Mouse (Mus musculus) hematopoietic stem cell, adult 5-6 weeks (primary cell): ENCODE data around the gene Igfn1. TPM values are rescaled to one million over a fixed set of nuclear protein-coding genes. Genes with fewer than 3 reads are reported as not detected.

Source experiments
- ATAC-seq, 2 experiments: fragments of 125-278 bp in 1 of 2; replicated peaks in 1 of 2; 2 replicates each; pipeline ENCODE4 v1.8.0; 2016 to 2017; ENCODE audit warnings: inconsistent platforms in 2 of 2, mild to moderate bottlenecking in 2 of 2, moderate number of reproducible peaks in 2 of 2, low read depth in 1 of 2, moderate TSS enrichment in 1 of 2; ENCODE audit not compliant: low FRiP score in 2 of 2, poor library complexity in 2 of 2, severe bottlenecking in 2 of 2, insufficient read depth in 1 of 2, low TSS enrichment in 1 of 2
- total RNA-seq: library from RNA; stranded (forward); fragments of 172-1452, 232-1000 nt; gene quantifications from 2 replicates; pipeline ENCODE4 v1.2.3, GENCODE M21; 2017

Igfn1 gene
- not detected in 2 replicates for total RNA-seq

DNA sequence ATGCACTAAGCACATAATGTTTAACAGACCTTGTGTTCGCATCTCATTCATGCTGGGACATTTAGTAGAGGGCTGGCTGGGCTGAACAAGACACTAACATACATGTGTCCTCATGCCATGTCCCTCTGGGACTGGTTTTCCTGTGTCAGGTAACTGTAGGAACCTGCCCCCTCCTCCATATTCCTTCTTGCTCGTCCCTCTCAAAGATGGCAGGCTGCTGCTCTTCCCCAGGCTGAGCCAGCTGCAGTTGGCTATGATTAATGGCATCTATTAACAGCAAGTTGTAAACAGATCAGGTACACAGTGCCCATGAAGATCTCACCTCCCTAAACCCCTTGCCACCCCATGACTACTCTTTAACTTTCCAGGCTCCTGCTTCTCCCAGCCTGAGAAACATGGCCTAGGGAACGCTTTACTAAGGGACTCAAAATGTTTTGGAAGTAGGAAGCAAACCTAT, at the start of gene Igfn1:
Gene Igfn1 (minus strand): TSS at position 51 of the 457 bp plus-strand sequence.
- no peak for ATAC-seq

DNA sequence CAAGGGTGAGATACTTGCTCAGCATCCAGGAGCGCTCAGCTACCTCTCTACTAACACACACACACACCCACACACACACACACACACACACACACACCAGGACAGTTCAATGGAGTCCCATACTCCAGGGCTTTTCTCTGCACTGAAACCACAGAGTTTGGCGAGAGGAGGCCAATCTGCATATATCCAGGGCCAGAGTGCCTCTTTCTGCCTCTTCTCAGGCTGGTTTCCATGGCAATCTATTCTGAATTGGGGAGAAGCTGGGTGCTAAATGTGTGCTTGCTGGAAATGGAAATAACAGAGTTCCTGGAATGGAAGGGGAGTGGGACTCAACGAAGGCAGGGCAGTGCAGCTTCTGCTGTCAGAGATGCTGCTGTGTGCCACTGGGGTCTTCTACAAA, 49.6 kb upstream of the Igfn1 start:
- ATAC-seq: no peak

DNA sequence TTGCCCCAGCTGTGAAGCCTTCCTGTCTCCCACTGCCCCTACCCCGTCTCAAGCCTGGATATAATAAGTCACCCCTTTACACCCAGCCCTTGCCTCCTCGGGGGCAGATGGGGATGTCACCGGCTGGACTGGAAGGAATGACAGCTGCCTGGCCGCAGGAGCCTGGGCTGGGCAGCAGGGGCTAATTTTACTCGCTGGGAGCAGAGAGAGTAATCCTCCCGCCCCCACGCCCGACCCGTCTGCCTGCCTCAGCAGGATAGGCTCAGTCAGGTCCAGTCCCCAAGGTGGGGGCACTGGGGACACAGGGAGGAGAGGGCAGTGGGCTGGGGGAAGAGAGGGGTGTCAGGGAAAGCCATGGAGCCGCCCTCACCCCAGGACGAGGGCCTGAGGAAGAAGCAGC, 46.4 kb upstream of the Igfn1 start, which contains the start of gene Cacna1s:
Gene Cacna1s (plus strand): TSS at position 204 of the 400 bp plus-strand sequence.
- ATAC-seq: no peak

DNA sequence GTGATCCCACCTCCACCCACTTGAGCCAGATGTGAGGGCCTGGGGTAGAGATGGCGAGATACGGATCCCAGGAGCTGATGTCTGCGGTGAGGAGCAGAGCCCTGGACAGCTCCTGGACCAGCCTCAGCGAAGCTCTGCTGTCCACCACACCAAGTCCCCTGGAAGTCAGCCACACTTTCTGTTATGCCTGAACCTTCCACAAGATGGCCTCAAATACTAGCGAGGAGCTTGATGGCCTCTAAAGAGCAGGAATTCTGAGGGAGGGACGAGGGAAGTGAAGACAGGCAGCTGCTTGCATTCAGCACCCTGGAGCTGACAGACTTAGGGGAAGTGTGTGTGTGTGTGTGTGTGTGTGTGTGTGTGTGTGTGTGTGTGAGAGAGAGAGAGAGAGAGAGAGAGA, 45.3 kb upstream of the Igfn1 start:
- peak; percentile 67 to 79 for ATAC-seq

DNA sequence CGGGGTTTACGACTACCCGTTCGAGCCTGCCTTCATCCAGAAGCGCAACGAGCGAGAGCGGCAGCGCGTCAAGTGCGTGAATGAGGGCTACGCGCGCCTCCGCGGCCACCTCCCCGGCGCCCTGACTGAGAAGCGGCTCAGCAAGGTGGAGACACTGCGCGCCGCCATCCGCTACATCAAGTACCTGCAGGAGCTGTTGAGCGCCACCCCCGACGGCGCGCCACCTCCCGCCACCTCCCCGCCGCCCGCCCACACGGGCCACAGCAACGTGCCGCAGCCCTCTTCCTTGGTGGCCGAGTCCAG, 44.8 kb upstream of the Igfn1 start:
- ATAC-seq: peak; percentile 14 to 25; a peak in 1 of 4 replicates

DNA sequence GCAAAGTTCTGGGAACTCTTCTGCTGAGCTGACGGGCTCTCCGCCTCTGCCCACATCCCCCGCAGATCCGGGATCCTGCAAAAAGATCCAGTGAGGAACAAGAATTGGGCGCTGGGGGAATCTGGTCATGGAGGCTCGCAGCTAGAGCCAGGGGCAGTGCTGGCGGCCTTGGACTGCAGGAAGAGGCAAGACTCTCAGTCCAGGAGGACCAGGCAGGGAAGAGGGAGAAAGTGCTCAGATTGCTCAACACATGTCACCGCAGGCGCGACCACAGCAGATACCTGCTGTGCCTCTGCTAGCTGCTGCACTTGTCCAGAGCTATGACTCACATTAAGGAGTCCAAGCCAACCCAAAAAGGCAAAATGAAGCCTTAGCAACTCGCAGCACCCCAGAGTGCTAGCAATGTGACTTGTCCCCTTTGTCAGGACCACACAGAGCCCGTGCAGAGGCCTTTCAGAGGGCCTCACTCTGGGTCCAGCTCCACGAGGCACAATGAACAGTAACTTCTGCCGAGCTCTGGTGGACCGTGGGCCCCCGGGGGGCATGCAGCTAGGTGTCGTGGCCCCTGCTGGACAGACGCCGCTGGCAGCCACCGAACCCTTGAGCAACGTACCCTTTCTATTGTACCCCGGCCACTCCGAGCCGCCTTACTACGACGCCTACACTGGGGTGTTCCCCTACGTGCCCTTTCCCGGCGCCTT, 44.3 kb upstream of the Igfn1 start, which contains the start of gene Ascl5:
Gene Ascl5 (plus strand): TSS at position 493 of the 701 bp plus-strand sequence.
- 0 out of 4 replicates have a peak, but pooled peaks of 1 of the 2 experiments have one; percentile 11 for ATAC-seq

DNA sequence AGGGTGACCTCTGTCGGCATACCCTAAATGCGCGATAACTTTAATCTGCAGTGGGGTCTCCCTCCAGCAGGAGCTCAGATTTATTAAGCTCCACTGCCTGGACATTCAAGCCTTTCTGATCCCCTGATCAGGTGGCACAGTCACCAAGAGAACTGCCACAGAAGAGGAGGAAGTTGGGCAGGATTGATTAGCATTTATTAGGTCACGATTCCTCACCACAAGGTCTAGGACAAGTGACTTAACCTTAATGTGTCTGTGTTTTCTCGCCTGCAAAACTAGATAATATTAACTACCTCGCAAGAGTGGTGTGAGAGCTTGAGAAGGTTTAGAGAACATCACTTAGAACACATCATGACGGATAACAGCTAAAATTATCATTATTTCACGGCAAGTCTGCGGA, 41.8 kb upstream of the Igfn1 start:
- no peak for ATAC-seq

DNA sequence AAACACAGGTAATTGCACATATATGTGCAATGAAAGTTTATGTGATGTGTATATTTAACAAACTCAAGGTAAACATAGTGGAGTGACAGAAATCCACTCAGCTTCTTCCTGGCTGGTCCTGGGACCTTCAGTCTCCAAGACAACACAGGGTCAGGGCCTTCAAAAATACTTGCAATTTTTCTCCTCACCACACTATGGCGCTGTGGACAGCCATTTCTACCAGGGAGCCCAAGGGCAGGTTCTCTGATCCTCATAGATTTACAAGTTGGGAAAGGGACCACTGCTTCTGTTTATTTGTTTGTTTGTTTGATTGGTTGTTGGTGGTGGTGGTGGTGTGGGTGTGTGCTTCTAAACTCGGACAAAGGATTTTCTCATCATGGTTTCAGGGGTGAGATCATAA, 41.3 kb upstream of the Igfn1 start:
- 0 out of 4 replicates have a peak, but pooled peaks of 1 of the 2 experiments have one; percentile 46 for ATAC-seq

DNA sequence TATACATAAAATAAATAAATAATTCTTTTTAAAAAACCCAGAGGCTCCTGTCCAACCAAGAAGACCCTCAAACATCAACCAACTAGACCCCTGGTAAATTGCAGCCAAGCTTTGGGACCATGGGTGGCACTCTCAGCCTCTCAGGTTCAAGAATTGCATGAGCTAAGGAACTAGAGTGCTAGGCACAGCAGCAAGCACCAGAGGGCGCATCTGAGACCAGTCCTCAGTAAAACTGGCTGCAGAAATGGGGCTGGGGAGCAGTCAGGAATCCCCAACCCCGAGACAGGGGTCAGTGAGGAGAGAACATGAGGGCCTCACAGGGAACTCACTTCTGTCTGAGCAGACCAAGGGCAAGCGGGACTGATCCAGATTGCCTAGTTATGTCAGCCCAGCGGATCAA, 39.6 kb upstream of the Igfn1 start:
- ATAC-seq: peak; percentile 63 to 69; a peak in 3 of 4 replicates

DNA sequence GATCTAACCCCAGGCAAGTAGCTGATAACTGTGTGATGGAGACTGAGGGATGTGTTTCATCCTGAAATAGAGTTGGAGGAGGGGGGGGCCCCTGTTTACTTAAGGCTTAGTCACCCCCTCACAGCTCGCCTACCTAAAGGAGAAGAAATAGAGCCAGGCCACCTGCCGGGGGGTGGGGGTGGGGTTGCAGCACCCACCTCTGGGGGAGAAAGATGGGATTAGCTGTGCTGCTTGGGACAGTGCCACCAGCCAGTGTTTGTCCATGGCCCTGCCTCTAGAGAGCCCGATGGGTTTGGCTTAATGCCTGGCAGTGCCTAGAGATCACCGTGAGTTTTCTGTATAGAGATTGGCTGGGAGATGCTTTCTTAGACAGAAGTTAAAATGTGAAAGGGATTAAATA, 34.7 kb upstream of the Igfn1 start:
- no peak for ATAC-seq

DNA sequence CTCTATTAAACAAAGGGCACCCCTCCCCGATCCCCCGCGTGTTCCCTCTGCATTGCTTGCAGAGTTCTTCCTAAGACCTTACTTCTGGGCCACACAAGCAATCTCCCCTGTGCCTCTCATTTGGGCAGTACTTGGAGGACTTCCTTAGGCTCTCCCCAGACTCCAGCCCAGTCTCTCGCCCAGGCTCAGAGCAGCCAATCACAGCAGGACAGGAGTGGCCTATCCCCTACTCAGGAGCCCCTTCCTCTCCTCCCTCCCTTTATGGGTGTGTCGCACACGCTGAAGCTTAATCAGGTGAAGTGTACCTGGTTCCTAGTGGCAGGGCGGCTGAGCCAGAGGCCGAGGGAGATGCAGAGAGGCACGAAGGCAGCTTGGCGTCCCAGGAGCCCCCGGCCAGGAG, 34.3 kb upstream of the Igfn1 start:
- no peak for ATAC-seq

DNA sequence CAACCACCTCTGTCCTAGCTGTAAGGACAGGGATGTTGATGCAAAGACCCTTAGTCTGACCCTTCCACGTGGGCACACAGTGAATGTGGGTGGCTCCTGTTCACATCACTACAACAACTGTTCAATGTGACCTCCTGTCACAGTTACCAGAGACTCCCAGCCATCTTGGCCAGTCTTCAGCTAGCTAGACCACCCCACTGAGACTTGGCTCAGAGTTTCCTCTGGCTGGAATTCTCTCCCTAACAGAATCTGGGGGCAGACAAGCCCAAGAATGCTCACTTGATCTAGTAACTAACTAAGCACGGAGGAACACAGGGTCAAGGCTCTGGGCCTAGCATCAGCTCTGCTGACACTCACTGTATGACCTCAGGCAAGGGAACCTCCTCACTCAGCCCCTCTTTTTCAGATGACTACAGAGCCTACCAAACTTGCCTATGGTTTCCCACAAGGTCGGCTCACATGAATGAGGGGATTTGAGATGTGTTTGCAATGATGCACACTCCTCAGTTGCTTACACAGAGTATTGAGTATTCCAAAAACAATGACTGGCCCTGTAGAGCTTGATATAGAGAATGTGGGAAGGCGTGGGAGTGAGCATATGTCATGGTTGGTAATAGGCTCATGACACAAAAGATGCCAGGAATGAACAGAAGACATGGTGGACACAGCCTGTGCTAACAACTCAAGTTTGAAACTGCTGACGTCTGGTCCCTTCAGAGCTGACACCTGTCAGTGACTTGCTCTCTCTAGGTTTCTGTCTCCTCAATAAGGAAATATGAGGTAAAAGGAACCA, 32.8 kb upstream of the Igfn1 start:
- ATAC-seq: no peak

DNA sequence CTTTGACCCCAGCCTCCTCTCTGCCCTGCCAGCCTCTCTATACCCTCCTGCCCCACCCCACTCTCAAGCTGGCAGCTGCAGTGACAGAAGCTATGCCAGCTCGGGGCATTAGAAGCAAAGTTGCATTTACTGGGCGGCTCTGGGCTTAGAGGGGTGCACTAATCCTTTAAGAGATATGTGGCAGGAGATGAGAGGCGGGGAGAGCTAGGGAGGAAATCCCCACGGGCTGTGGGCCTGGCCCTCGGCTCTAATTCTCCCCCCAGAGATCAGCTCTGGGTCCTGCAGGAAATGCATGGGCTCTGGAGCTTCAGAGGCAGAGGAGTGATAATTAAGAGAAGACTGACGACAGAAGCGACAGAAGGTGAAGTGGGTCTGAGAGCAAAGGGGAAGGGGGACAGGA, 26.8 kb upstream of the Igfn1 start:
- no peak for ATAC-seq

DNA sequence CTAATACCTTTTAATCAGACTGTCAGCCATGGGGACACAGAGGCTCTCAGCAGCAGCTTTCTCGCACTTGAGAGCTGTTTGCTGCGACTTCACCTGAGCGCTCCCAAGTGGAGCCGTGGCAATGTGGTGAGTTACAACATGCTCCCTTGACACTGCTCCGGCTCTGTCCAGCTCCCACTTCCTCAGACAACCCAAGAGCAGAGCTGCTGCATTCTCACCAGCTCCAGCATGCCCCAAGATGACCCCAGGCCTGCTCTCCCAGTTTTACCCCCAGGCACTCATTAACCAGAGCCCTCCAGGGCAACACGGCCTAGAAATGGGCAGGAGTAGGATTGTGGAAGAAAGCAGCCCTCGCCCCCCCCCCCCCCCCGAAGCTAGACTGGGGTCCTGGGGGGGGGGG, 25.6 kb upstream of the Igfn1 start:
- ATAC-seq: no peak

DNA sequence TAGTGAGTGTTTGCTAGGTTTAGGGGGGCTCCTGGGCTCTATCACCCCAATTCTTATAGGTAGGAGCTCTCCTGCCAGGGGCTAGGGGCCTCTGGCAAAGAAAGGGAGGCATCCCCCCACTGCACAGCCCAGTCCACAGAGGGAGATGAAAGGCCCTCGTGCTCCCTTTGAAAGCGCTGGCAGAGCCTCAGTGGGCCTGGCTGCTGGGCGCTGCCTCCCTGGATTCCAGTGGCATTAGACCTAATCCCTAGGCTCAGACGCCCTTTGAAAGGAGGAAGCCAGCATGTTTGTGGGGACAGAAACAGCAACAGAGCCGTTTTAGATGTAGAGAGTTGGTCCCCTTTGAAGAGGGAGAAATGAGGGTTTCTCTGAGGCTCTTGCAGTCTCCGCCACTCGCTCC, 24.1 kb upstream of the Igfn1 start:
- ATAC-seq: no peak

DNA sequence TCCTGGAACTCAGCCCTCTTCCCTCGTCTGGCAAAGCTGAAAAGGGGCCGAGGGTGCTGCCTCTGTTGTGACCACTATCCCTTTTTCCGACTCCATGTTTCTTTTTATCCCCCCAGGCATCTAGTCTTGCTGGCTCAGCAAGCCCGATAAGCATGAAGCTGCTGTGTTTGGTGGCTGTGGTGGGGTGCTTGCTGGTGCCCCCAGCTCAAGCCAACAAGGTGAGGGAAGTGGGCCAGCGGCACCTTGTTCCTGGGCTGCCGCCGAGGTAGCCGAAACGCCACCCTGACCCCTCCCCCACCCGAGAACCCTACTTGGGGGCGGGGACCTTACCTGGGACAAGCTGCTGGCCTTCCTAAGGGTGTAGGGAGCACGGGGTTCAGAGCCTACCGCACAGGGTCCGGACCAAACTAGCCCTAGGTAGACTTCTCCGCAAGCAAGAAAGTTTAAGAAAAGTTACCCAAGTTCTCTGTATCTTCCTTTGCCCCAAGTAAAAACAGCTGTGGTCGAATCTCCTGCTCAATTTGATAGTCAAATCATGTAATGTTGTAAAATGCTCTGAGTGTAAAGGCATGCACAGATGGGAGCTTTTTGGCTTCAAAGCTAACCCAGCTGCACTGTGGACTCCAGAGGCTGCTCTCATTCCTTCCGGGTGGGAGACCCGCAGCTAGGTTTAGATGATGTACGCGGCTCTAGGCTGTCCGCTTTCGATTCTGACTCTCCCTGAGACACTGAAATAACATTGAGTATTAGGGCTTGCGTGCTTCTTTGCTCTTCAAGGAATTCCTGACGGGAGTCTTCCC, 12.4 kb upstream of the Igfn1 start:
- peak in 1 of 2 experiments; percentile 23; a peak in 2 of 4 replicates for ATAC-seq

DNA sequence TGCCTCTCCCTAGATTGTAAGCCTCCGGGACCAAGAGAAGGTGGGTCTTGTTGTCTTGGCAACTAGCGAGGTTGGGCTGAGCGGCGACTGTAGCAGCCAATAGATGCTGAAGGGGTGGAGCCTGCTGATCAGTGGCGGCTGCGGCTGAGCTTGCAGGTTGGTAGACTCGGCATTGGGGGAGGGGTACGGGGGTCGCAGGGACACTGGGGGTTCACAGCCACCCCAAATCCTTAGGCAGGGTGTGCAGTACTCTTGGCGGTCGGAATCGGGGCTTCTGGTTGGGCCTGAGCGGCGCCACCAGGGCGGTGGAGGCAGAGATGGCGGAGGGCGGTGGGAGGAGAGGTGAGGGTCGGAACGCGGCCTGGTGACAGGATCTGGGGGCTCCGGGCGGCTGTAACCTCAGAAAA, 11.8 kb upstream of the Igfn1 start:
- ATAC-seq: peak; percentile 97 to 98

DNA sequence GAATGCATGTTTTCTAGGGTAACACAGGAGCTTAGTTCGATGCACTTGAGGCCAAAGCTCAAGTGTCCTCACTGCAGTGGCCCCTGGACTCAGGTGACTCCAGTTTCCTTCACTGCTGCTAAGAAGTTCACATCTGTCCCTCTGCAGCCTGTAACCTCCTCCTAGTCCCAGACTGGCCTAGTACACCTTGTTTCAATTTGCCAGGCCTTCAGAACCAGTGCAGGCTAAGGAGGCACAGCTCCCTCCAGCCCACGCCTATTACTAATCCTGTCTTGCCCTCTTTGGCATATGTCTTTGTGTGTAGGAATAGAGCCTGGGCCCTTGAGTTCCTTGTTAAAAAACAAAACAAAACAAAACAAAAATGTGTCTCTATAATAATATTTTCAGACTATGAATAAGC, 11.2 kb upstream of the Igfn1 start:
- 0 out of 4 replicates have a peak, but pooled peaks of 1 of the 2 experiments have one; percentile 8 for ATAC-seq
